Mouse (Mus musculus) embryonic facial prominence, embryonic 14.5 days (tissue): Measurements from ENCODE around the gene Swi5. TPM values are rescaled to one million over a fixed set of nuclear protein-coding genes. Genes with fewer than 3 reads are reported as not detected.

ENCODE experiments used
- ATAC-seq: fragments of 200-750 bp; cut with Nextera tagmentation; 2 replicates; pipeline ENCODE4 v1.8.0; 2017; ENCODE audit warnings: low read depth, moderate number of reproducible peaks, moderate TSS enrichment
- DNase-seq: peaks from one replicate; pipeline ENCODE4 v3.0.0-alpha.2; 2015; ENCODE audit warnings: low spot score
- H3K27ac ChIP-seq: fragments of 300-500 bp; sonication (generic); replicated peaks from 2 replicates; pipeline ENCODE4 v1.5.1; 2014; ENCODE audit warnings: low read depth, mild to moderate bottlenecking, low read length, moderate library complexity
- H3K27me3 ChIP-seq: fragments of 300-500 bp; sonication (generic); replicated peaks from 2 replicates; pipeline ENCODE4 v1.6.1; 2014; ENCODE audit warnings: low read length; ENCODE audit not compliant: control insufficient read depth, insufficient read depth
- H3K36me3 ChIP-seq: fragments of 300-500 bp; sonication (generic); 2 replicates; pipeline ENCODE4 v1.6.1; 2014; ENCODE audit warnings: low read length, mixed read lengths; ENCODE audit not compliant: control insufficient read depth, insufficient read depth
- H3K4me1 ChIP-seq: fragments of 300-500 bp; sonication (generic); 2 replicates; pipeline ENCODE4 v1.6.1; 2014; ENCODE audit warnings: antibody characterized with exemption, low read length; ENCODE audit not compliant: control insufficient read depth, insufficient read depth
- H3K4me2 ChIP-seq: fragments of 300-500 bp; sonication (generic); 2 replicates; pipeline ENCODE4 v1.6.1; 2014; ENCODE audit warnings: low read depth, mild to moderate bottlenecking, low read length, moderate library complexity, mixed read lengths
- H3K4me3 ChIP-seq: fragments of 300-500 bp; sonication (generic); 2 replicates; pipeline ENCODE4 v1.5.1; 2014; ENCODE audit warnings: low read depth, mild to moderate bottlenecking, low read length
- H3K9ac ChIP-seq: fragments of 300-500 bp; sonication (generic); 2 replicates; pipeline ENCODE4 v1.6.1; 2014; ENCODE audit warnings: low read depth, mild to moderate bottlenecking, low read length, moderate library complexity, mixed read lengths
- H3K9me3 ChIP-seq: fragments of 300-500 bp; sonication (generic); 2 replicates; pipeline ENCODE4 v1.6.1; 2016; ENCODE audit warnings: low read length; ENCODE audit not compliant: control insufficient read depth
- WGBS: fragments of 180-500 bp; shearing (Covaris S2); extraction: QIAGEN DNeasy Blood & Tissue Kit; methylation state at CpG from one replicate; pipeline ENCODE4 v1.1.7; 2014; 5-methylcytosine and 5-hydroxymethylcytosine counted together
- microRNA-seq: library from miRNA; unstranded; fragments of <30 nt; microRNA quantifications from one replicate; pipeline ENCODE4, GENCODE M21; 2016; ENCODE audit warnings: borderline number of aligned reads
- polyA plus RNA-seq: library from polyadenylated mRNA; unstranded; fragments of >200 nt; fragmentation: Nextera tagmentation; extraction: Ambion mirVana; gene quantifications from 2 replicates; pipeline ENCODE4 v1.2.1, GENCODE M21; 2014

Swi5 gene
- polyA plus RNA-seq, 1 experiment from 2014 or later, result 249 TPM

GRCm38 (mm10) chr2:32235886-32236759 lies 51.8 kb downstream of the Swi5 start, which contains the start of gene Pomt1:
TSS of gene Pomt1 (plus strand) at chr2:32236590.
- DNase-seq, result peak; percentile 97
- H3K27me3 ChIP-seq, result no peaks in the 10 kb centered on the region
- 1% methylated on average over 49 of the region's 54 CpGs for WGBS
- peak; percentile 94 for ATAC-seq
- H3K4me1 ChIP-seq, result peaks cover 13% of the 10 kb centered on the region
- peak within 1 kb of the TSS; percentile 67 for H3K9ac ChIP-seq
- peaks cover 43% of the 10 kb centered on the region for H3K36me3 ChIP-seq
- peak within 1 kb of the TSS; percentile 91 for H3K27ac ChIP-seq
- peak within 1 kb of the TSS; percentile 63 for H3K4me3 ChIP-seq
- H3K9me3 ChIP-seq, result no peaks in the 10 kb centered on the region
- H3K4me2 ChIP-seq, result peak within 1 kb of the TSS; percentile 90

GRCm38 (mm10) chr2:32235433-32235832 lies 52.4 kb downstream of the Swi5 start:
- H3K27me3 ChIP-seq, result no peaks in the 10 kb centered on the region
- H3K9ac ChIP-seq, result peak overlapping the region; percentile 67
- peaks cover 13% of the 10 kb centered on the region for H3K4me1 ChIP-seq
- 30% methylated on average over 7 of the region's 7 CpGs for WGBS
- H3K4me3 ChIP-seq, result peak overlapping the region; percentile 63
- DNase-seq (no peak), ATAC-seq (no peak)
- peak overlapping the region; percentile 91 for H3K27ac ChIP-seq
- H3K4me2 ChIP-seq, result peak overlapping the region; percentile 90
- H3K36me3 ChIP-seq, result peaks cover 46% of the 10 kb centered on the region
- H3K9me3 ChIP-seq, result no peaks in the 10 kb centered on the region

Small RNAs within 50 kb of the gene (microRNA-seq; reads per million reads assigned to microRNA genes)
- gene Gm23363 (0.83 reads per million), gene Mir199b (829 reads per million, percentile 73 among the genes with 10 or more reads in this experiment)

Other genes with a start within 250 kb of the Swi5 start
- 8.2 and 8.9 TPM in 2 replicates for gene Fam78a, start 203.2 kb downstream of the Swi5 start, polyA plus RNA-seq
- 11.7 and 13.0 TPM in 2 replicates for gene Plpp7, start 192.5 kb downstream of the Swi5 start, polyA plus RNA-seq
- gene Prrc2b, start 137.0 kb downstream of the Swi5 start, polyA plus RNA-seq, result 63.0 and 66.0 TPM in 2 replicates
- 20.2 and 26.5 TPM in 2 replicates for gene Pomt1, start 51.5 kb downstream of the Swi5 start, polyA plus RNA-seq
- 58.6 and 60.6 TPM in 2 replicates for gene Uck1, start 27.9 kb downstream of the Swi5 start, polyA plus RNA-seq
- 27.2 and 33.1 TPM in 2 replicates for gene Golga2, start 691 bp downstream of the Swi5 start, polyA plus RNA-seq
- gene Ciz1, start 64.3 kb upstream of the Swi5 start, polyA plus RNA-seq, result 41.9 and 48.0 TPM in 2 replicates
- gene Dnm1, start 65.3 kb upstream of the Swi5 start, polyA plus RNA-seq, result 34.1 and 41.7 TPM in 2 replicates
- gene 1110008P14Rik, start 93.9 kb upstream of the Swi5 start, polyA plus RNA-seq, result 67.7 and 79.7 TPM in 2 replicates
- gene Lcn2, start 100.2 kb upstream of the Swi5 start, polyA plus RNA-seq, result 4.0 and 7.9 TPM in 2 replicates
- 28.0 and 33.5 TPM in 2 replicates for gene Ptges2, start 107.8 kb upstream of the Swi5 start, polyA plus RNA-seq
- 4.9 and 5.6 TPM in 2 replicates for gene Naif1, start 162.4 kb upstream of the Swi5 start, polyA plus RNA-seq
- 15.8 and 17.0 TPM in 2 replicates for gene Slc25a25, start 163.4 kb upstream of the Swi5 start, polyA plus RNA-seq
- gene Fam102a, start 247.3 kb upstream of the Swi5 start, polyA plus RNA-seq, result 16.3 and 19.2 TPM in 2 replicates